Mouse (Mus musculus) kidney, embryonic 16.5 days (tissue): ENCODE results near the gene Rps11. TPM values are rescaled to one million over a fixed set of nuclear protein-coding genes. Genes with fewer than 3 reads are reported as not detected.
A peak's percentile ranks its signal among the peaks of the same experiment; 100 is the strongest.
"Not testable (repeated sequence)": the region's sequence is repeated elsewhere in the genome, so short reads cannot be mapped to it uniquely, and the experiment has no call there.

Source experiments
- ATAC-seq: fragments of 200-750 bp; cut with Nextera tagmentation; 2 replicates; pipeline ENCODE4 v1.8.0; 2017; ENCODE audit warnings: moderate TSS enrichment; ENCODE audit not compliant: low FRiP score, low TSS enrichment
- H3K27ac ChIP-seq: fragments of 300-500 bp; sonication (generic); 2 replicates; pipeline ENCODE4 v1.5.1; 2014; ENCODE audit warnings: low read length
- H3K27me3 ChIP-seq: fragments of 300-500 bp; sonication (generic); 2 replicates; pipeline ENCODE4 v1.6.1; 2014; ENCODE audit warnings: low read length, control low read depth, mixed read lengths; ENCODE audit not compliant: insufficient read depth
- H3K36me3 ChIP-seq: fragments of 300-500 bp; sonication (generic); 2 replicates; pipeline ENCODE4 v1.6.1; 2014; ENCODE audit warnings: low read length, control low read depth, mixed read lengths; ENCODE audit not compliant: insufficient read depth
- H3K4me1 ChIP-seq: fragments of 300-500 bp; sonication (generic); 2 replicates; pipeline ENCODE4 v1.6.1; 2014; ENCODE audit warnings: low read length, control low read depth, mixed read lengths; ENCODE audit not compliant: insufficient read depth
- H3K4me2 ChIP-seq: fragments of 300-500 bp; sonication (generic); replicated peaks from 2 replicates; pipeline ENCODE4 v1.6.1; 2014; ENCODE audit warnings: low read depth, low read length
- H3K4me3 ChIP-seq: fragments of 300-500 bp; sonication (generic); 2 replicates; pipeline ENCODE4 v1.5.1; 2014; ENCODE audit warnings: mild to moderate bottlenecking, low read length
- H3K9ac ChIP-seq: fragments of 300-500 bp; sonication (generic); replicated peaks from 2 replicates; pipeline ENCODE4 v1.6.1; 2014; ENCODE audit warnings: low read length
- H3K9me3 ChIP-seq: fragments of 300-500 bp; sonication (generic); 2 replicates; pipeline ENCODE4 v1.6.1; 2016; ENCODE audit warnings: low read length, control low read depth
- WGBS: fragments of 180-500 bp; shearing (Covaris S2); extraction: QIAGEN DNeasy Blood & Tissue Kit; methylation state at CpG from one replicate; pipeline ENCODE4 v1.1.7; 2014; 5-methylcytosine and 5-hydroxymethylcytosine counted together
- polyA plus RNA-seq: library from polyadenylated mRNA; unstranded; fragments of >200 nt; fragmentation: Nextera tagmentation; extraction: Ambion mirVana; gene quantifications from 2 replicates; pipeline ENCODE4 v1.2.1, GENCODE M21; 2015

The Rps11 gene
- polyA plus RNA-seq, 1 experiment from 2014 or later, result 1,408 TPM

DNA sequence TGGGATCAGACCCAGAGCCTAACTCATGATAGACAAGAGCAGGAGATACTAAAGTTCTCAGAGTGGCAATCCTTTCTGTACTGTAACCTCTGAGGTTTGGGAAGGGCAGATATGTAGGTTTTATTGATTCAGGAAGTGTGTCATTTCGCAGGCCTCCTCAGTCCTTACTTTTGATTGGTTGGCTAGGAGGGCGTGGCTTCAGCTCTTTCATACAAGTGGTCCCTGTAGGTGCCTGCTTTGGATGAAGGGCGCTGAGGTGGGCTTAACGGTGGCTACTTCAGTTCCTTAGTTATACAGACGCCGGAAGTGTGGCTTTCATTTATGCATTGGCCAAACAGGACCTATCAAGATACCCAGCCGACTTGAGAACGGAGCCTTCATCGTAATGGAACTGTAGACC lies 31.4 kb upstream of the Rps11 start:
- Histone ChIP-seq H3K9ac (no peak overlapping the region), H3K9me3 (no peaks in the 10 kb centered on the region), H3K27ac (no peak overlapping the region), H3K4me2 (no peak overlapping the region), H3K36me3 (peaks cover 20% of the 10 kb centered on the region), H3K4me3 (no peak overlapping the region), H3K27me3 (no peaks in the 10 kb centered on the region), H3K4me1 (peaks cover 22% of the 10 kb centered on the region)
- no peak for ATAC-seq
- WGBS, result 86% methylated on average over 9 of the region's 9 CpGs

DNA sequence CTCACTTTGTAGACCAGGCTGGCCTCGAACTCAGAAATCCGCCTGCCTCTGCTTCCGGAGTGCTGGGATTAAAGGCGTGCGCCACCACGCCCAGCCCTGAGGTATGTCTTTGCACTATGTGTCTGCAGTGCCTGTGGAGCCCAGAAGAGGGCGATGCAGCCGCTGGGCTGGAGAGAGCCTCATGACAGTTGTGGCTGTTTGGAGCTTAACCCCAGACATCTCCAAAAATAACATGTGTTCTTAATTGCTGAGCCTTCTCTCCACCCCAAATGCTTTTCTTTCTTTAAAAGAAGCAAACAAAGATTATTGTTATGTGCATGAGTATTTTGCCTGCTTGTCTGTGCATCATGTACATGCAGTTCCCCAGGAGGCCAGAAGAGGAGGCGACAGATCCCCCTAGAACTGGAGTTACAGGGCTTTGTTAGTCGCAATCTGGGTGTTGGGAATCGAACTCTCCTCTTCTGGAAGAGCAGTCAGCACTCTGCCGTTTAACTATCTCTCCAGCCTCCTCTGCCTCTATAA lies 30.8 kb upstream of the Rps11 start:
- no peak overlapping the region for H3K27ac ChIP-seq

DNA sequence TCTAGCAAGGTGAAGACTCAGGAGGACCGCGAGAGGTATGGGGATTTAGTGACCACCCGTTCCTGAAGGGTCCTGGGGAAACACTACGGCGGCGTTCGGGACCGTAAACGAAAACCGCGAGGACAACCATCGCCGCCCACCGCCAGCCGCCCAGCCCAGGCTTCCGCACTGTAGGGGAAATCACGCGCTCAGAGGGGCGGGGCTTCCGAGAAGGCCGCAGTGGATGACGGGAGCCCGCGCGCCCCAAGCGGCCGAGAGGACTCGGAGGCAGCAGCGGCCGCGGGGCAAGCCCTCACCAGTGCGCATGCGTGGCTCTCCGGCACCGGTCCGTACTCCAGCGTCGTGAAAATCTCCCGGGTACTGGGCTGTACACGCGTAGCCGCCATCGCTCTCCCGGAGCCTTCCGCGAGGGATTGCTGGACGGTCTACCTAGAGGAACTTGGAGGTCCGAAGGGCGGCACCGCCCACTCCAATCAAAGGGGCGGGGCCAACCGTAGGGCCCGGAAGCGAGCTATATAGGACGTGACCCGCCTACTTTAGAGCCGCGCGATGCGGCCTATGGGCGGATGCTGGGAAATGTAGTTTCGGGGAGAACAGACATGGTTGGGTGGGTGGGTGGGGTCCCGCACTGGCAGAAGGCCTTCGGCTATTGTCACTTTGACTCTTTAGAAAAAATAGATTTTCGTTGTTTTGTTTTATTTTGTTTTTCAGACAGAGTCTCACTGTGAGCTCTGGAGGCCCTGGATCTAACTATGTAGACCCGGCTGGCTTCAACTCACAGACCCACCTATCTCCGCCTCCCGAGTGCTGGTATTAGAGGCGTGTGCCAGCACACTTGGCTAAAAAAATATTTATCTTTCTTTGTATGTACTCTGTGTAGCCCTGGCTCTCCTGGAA lies 30.1 kb upstream of the Rps11 start, which contains the start of the genes Pih1d1 and Aldh16a1:
Gene Pih1d1, plus strand, starts transcription at position 208 of the 897 bp plus-strand sequence.
Gene Aldh16a1, minus strand, starts transcription at position 489 of the 897 bp plus-strand sequence.
- H3K9ac ChIP-seq, result peak within 1 kb of the TSS; percentile 95
- ATAC-seq, result peak; percentile 94
- H3K4me1 ChIP-seq, result peaks cover 30% of the 10 kb centered on the region
- H3K4me3 ChIP-seq, result peak within 1 kb of the TSS; percentile 77
- WGBS, result 3% methylated on average over 69 of the region's 69 CpGs
- peak within 1 kb of the TSS; percentile 68 for H3K4me2 ChIP-seq
- peaks cover 9% of the 10 kb centered on the region; the same call in 1 of the 2 replicates for H3K36me3 ChIP-seq
- no peaks in the 10 kb centered on the region for H3K9me3 ChIP-seq
- peak within 1 kb of the TSS; percentile 98 for H3K27ac ChIP-seq
- no peaks in the 10 kb centered on the region for H3K27me3 ChIP-seq

More for the DNA sequence above, 30.8 kb upstream of the Rps11 start:
- Histone ChIP-seq H3K27me3 (no peaks in the 10 kb centered on the region), H3K9ac (peak overlapping the region; percentile 95), H3K4me3 (peak overlapping the region; percentile 77), H3K36me3 (peaks cover 15% of the 10 kb centered on the region), H3K4me2 (peak overlapping the region; percentile 68), H3K9me3 (no peaks in the 10 kb centered on the region), H3K4me1 (peaks cover 27% of the 10 kb centered on the region)
- WGBS, result 76% methylated on average over 12 of the region's 12 CpGs
- ATAC-seq, result no peak

GRCm38 (mm10) chr7:45153586-45153985 lies 29.3 kb upstream of the Rps11 start:
- 0 out of 2 replicates have a peak, but pooled peaks cover 3% of the 10 kb centered on the region for H3K36me3 ChIP-seq
- peak overlapping the region; percentile 95 for H3K9ac ChIP-seq
- H3K9me3 ChIP-seq, result no peaks in the 10 kb centered on the region
- no peak for ATAC-seq
- H3K4me1 ChIP-seq, result peaks cover 30% of the 10 kb centered on the region
- H3K4me3 ChIP-seq, result peak overlapping the region; percentile 77
- peak overlapping the region; percentile 68 for H3K4me2 ChIP-seq
- no peaks in the 10 kb centered on the region for H3K27me3 ChIP-seq
- WGBS, result 3% methylated on average over 5 of the region's 5 CpGs
- peak overlapping the region; percentile 98 for H3K27ac ChIP-seq

DNA sequence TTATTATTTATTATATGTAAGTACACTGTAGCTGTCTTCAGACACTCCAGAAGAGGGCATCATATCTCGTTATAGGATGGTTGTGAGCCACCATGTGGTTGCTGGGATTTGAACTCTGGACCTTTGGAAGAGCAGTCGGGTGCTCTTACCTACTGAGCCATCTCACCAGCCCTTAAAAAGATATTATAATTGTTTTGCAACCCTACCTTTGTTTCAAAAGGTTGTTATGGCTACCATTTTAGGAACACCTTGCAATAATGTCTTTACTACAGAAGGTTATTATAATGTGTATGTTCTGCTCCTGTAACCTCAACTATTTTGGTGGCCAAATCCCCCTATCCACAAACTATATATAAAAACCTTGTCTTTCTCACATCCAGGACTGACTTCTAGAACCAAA lies 28.8 kb upstream of the Rps11 start:
- not testable (repeated sequence) for H3K27ac ChIP-seq, H3K4me3 ChIP-seq, H3K9ac ChIP-seq, H3K27me3 ChIP-seq, ATAC-seq, H3K36me3 ChIP-seq, H3K9me3 ChIP-seq
- Histone ChIP-seq H3K4me2 (peak overlapping the region; percentile 68; the same call in 1 of the 2 replicates), H3K4me1 (peaks cover 34% of the 10 kb centered on the region)
- WGBS, result 96% methylated on average over 2 of the region's 2 CpGs

DNA sequence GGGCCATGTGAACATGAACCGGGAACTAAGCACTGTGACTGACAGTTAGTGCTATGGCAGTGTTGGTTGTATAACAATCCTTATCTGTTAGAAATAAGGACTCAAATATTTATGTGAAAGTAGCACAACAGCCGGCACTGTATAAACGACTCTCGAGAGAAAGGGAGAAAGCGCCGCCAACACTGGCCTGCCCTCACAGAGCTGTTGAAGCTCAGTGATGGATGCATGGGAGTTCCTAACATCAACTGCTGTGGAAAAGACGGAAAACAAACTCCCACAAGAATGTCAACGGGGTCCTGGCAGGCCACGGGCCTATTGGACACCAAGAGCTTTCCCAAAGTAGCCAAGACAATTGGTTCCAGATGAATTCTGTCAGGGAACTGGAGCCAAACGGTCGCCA lies 27.1 kb upstream of the Rps11 start:
- H3K27ac ChIP-seq, result peak overlapping the region; percentile 88
- H3K4me2 ChIP-seq, result 0 out of 2 replicates have a peak overlapping the region, but pooled peaks have one; percentile 6
- H3K9ac ChIP-seq, result no peak overlapping the region
- H3K27me3 ChIP-seq, result no peaks in the 10 kb centered on the region
- ATAC-seq, result no peak
- H3K36me3 ChIP-seq, result peaks cover 10% of the 10 kb centered on the region; the same call in 1 of the 2 replicates
- WGBS, result 24% methylated on average over 11 of the region's 11 CpGs
- no peak overlapping the region for H3K4me3 ChIP-seq
- H3K4me1 ChIP-seq, result peaks cover 38% of the 10 kb centered on the region
- no peaks in the 10 kb centered on the region for H3K9me3 ChIP-seq

DNA sequence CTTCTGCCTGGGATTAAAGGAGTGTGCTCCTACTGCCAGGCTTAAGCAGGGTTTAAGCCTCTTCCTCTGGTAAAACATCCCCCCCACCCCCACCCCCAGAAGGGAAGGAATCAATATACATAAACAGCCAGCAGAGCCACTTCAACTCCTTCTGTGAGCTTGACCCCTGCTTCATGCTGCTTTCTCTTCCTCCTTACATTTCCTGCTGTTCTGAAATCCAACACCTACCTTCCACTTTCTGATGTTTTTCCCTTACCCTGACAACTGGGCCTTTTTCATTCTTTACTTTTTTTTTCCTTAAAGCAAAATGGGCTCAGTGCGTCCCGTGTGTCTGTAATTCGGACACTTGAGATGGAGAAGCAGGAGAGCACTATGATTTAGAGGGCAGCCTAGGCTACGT lies 26.1 kb upstream of the Rps11 start:
- 24% methylated on average over 4 of the region's 4 CpGs for WGBS
- ATAC-seq, result no peak
- H3K9ac ChIP-seq, result no peak overlapping the region

DNA sequence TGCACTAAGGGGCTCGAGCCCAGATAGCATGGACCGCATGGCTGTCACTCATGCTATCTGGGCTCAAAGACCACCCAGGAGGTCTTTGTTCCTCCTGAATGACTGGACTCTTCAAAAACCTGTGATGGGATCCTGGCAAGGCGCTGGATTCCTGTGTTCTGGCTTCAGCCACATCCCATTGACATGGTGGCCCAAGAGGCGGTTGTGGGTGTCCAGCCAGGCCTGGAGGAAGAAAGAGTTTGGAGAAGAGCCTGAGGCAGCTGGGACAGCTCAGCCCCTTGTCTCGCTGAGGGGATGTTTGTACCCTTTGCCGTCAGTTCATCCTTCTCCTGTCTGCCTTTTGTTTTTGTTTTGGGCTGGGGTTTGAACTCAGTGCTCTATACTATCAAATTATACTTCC lies 25.3 kb upstream of the Rps11 start:
- peak overlapping the region; percentile 52 for H3K27ac ChIP-seq
- H3K36me3 ChIP-seq, result peaks cover 25% of the 10 kb centered on the region
- no peak overlapping the region for H3K4me2 ChIP-seq
- 65% methylated on average over 6 of the region's 6 CpGs for WGBS
- no peaks in the 10 kb centered on the region for H3K9me3 ChIP-seq
- H3K27me3 ChIP-seq, result no peaks in the 10 kb centered on the region
- no peak overlapping the region for H3K4me3 ChIP-seq
- no peak for ATAC-seq
- H3K9ac ChIP-seq, result no peak overlapping the region
- H3K4me1 ChIP-seq, result peaks cover 38% of the 10 kb centered on the region

More for the DNA sequence above, 26.1 kb upstream of the Rps11 start:
- Histone ChIP-seq H3K27ac (peak overlapping the region; percentile 88), H3K4me1 (peaks cover 38% of the 10 kb centered on the region), H3K36me3 (peaks cover 19% of the 10 kb centered on the region), H3K9me3 (no peaks in the 10 kb centered on the region), H3K4me3 (no peak overlapping the region), H3K27me3 (no peaks in the 10 kb centered on the region), H3K4me2 (no peak overlapping the region)

DNA sequence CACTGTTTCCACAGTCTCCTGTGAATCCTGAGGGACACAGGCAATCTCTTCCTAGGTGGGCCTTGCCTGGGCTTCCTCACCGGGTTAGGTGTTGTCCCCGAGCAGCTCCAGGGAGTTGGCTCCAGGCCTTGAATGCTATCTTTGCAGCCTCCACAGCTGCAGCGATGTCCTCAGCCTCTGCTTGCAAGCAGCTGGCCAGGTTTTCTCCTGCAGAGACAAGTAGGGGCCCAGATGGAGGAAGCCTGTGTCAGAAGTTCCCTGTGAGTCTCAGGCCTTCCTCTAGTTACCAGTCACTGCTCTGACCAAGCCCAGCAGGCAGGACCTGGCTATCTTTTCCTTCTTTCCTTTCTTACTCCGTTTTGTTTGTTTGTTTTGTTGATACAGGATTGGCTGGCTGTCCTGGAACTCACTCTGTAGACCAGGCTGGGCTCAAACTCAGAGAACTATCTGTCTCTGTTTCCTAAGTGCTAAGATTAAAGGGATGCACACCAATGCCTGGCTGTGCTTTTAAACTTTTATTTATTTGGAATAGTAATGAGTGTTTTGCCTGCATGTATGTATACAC lies 24.4 kb upstream of the Rps11 start:
- Histone ChIP-seq H3K4me3 (no peak overlapping the region), H3K27ac (peak overlapping the region; percentile 77), H3K36me3 (peaks cover 34% of the 10 kb centered on the region), H3K27me3 (no peaks in the 10 kb centered on the region), H3K4me2 (no peak overlapping the region), H3K9ac (0 out of 2 replicates have a peak overlapping the region, but pooled peaks have one; percentile 7), H3K9me3 (no peaks in the 10 kb centered on the region), H3K4me1 (peaks cover 38% of the 10 kb centered on the region)
- ATAC-seq, result no peak
- 66% methylated on average over 4 of the region's 4 CpGs for WGBS
